Mouse (Mus musculus) kidney, adult 2 months (tissue): ENCODE data around the gene Jpt1.
"Not testable (repeated sequence)": the region's sequence is repeated elsewhere in the genome, so short reads cannot be mapped to it uniquely, and the experiment has no call there.

Experiments
- CTCF ChIP-seq: fragments of 200-500 bp; conservative IDR thresholded peaks from 2 replicates; pipeline ENCODE4 v1.5.1; 2011; ENCODE audit warnings: low read depth, mild to moderate bottlenecking, control low read depth, low read length, moderate library complexity, mixed read lengths; ENCODE audit not compliant: insufficient read depth, insufficient read length
- POLR2A ChIP-seq: fragments of 200-500 bp; IDR thresholded peaks from one replicate; pipeline ENCODE4 v1.6.1; 2011; ENCODE audit warnings: low read depth, low read length, control low read depth

- TF ChIP-seq CTCF, POLR2A: not testable (repeated sequence)
Observed at GRCm38 (mm10) chr11:115476630-115477029, 37.6 kb downstream of the Jpt1 start.
